Mouse (Mus musculus) lung, postnatal 10 days (tissue): ENCODE results near the gene Iqcc.

Experiments used
- DNase-seq: peaks from one replicate; pipeline ENCODE4 v3.0.0; 2021

The Iqcc gene

DNA sequence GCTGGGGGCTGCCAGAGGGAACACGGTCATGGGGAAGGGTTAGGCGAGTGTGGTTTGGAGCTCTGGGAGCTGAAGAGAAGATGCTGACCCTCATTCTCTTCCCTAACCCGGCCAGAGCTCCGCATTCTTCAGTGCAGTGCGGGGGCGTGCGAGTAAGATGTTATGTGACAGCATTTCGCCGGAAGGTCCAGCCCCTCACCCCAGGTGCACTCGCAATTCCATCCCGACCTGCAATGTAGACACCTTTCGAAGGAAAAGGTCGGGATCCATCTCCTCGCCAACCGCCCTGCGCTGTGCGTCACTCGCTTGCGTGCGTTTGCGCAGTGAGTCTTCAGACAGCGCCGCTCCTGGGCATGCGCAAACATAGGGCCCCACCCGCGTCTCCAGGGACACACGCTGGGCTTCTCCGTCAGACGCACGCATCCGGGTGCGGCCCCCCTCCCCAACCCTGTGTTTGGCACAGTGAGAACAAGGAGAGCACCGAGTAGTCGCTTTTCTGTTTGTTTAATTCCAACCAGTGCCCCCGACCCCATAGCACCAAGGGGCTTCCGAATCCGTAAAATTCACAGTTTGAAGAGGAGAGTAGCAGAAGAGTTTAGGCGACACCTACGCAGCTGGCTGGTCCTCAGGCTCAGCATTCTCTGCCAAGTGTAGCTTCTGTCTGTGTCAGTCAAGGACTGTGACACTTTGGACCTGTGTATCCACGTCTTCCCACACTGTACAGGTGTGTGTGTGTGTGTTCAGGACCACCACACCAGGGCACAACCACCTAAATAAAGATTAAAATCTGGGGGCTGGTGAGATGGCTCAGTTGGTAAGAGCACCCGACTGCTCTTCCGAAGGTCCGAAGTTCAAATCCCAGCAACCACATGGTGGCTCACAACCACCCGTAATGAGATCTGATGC is at the start of gene Iqcc:
Gene Iqcc, minus strand, starts transcription at position 314 of the 906 bp plus-strand sequence.
- DNase-seq: peak; percentile 98

DNA sequence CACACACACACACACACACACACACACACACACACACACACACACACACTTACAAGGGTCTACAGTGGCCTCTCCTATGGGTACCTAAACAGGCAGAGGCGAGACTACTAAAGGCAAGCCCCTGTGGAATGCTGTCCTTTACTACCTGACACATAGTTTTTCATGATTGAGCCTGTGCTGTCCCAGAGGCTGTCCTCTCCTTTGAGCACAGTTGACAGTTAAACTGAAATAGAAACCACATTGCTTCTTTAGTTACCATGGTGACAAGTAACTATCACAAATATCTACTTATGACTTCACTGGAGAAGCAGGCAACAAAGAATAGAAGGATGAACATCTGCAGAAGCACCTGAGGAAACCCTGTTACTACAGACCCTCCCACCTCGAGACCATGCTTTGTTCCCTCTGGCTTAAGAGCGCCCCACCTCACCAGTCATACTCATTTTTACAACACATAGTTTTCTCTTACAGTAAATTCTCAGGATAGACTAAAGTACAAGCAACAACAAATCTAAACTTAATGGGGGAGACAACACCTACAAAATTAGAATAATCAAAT is 43.4 kb upstream of the Iqcc start:
- DNase-seq: no peak

- DNase-seq: no peak
These were observed 42.7 kb upstream of the Iqcc start for GRCm38 (mm10) chr4:129661584-129661983.

- DNase-seq: no peak
These were observed 35.9 kb upstream of the Iqcc start for GRCm38 (mm10) chr4:129654770-129655169.

DNA sequence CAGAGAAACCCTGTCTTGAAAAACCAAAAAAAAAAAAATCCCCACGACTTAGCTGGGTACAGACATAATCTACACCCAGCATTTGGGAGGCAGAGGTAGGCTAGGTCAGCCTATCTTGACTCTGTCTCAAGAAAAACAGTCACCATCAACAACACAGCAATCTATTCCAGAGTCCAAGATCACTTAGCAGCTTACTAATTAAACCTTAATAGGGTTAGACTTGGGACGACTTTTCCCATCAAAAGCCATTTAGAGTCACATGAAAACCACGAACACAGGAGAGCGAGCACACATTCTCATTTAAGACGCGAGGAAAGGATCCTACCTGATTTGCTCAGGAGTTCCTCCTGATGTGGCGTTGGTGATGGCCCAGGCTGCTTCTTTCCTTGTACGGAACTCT is 31.5 kb upstream of the Iqcc start:
- DNase-seq: no peak

DNA sequence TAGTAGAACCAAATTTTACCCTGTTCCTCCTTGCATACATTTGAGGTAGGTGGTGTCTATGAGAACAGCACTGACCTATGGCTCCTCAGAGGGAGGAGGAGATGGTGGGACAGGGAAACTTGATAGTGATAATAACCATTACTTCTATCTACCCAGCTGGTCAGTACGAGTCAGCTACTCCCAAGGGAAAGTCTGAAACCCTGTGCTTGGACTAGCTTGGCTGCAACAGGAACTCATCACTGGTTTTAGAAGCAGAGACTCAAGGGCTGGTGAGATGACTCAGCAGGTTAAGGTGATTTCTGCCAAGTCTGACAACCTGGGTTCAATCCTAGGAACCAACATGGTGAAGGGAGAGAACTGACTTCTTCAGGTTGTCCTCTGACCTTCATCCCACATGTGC is 29.8 kb upstream of the Iqcc start:
- no peak for DNase-seq

- DNase-seq: no peak
These were observed 26.3 kb upstream of the Iqcc start for GRCm38 (mm10) chr4:129645204-129645603.

DNA sequence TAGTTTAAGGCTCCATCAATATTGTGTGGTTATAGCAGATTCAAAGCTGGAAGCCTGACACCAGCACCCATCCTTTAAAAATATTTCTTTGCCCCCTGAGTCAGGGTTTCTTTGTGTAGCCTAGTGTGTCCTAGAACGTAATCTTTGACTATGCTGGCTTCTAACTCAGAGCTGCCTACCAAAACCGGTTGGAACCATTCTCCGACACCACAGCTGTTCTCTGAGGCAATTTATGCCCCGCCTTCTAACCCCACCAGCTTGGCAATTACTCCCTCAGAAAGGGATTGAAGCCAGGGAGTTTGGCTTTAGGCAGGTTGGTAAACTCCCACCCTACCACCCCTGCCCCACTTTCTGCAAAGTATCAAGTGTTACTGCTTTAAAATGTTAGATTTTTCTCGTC is 22.9 kb upstream of the Iqcc start:
- DNase-seq: peak; percentile 60

GRCm38 (mm10) chr4:129640638-129641467 is 22.0 kb upstream of the Iqcc start, which contains the start of gene Txlna:
TSS of gene Txlna (minus strand) at chr4:129641065.
- DNase-seq: peak; percentile 99

GRCm38 (mm10) chr4:129640101-129640637 is 21.3 kb upstream of the Iqcc start:
- DNase-seq: peak; percentile 73

- DNase-seq: no peak
These were observed 20.3 kb upstream of the Iqcc start for GRCm38 (mm10) chr4:129639221-129639620.

DNA sequence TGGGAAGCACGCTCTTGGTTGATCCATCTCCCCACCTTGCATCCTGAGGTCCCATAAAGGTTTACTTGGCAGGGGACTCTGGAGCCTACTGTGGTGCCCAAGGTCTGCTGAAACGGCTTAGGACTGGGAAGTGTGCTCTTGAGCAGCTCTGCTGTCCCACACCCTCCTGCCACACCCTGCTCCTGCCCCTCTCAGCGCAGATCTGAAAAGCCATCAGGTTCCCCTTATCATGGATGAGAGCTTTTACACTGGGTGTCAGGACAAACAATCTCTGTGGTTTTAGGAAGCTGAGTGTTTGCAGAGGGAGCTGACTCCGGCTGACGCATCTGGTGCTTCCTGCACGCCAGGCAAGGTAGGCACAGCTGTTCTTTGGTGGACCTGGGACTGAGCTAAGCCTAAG is 15.0 kb upstream of the Iqcc start:
- no peak for DNase-seq

DNA sequence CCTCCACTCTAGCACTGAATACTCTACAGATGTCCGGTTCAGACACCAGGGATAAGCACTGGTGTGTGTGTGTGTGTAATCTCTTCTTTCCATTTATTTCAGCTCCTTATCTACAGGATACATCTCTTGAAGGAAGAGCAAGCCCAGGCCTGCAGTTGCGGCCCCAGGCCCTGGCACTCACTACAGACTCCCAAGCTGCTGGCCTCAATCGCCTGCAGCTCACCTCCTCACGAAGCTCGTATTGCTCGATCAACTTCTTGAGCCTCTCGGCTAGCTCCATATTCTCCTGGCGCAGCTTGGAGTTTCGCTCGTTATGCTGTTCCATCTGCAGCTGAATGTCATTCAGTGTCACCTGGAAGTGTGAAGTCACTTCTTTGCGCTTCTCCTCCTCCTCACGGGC is 13.0 kb upstream of the Iqcc start:
- no peak for DNase-seq

- DNase-seq: peak; percentile 70
These were observed 12.0 kb upstream of the Iqcc start for GRCm38 (mm10) chr4:129630944-129631343.

DNA sequence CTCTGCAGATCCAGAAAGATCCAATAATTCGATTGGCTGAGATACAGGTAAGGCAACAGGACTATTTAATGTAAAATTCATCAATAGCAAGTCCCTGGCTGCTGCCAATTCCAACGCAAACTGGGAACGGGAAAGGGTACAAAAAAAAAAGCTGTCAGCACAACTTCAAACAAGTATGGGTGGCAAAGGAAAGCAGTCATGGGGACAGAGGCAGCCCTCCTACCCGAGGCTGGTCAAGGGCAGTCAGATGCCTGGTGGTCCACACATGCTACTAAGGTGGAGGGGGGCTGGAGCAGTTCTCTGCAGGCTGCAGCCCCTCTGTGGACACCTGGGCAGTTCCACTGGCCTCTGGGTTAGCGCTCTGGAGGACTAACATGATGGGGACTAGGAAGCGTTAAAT is 7.1 kb upstream of the Iqcc start:
- no peak for DNase-seq

DNA sequence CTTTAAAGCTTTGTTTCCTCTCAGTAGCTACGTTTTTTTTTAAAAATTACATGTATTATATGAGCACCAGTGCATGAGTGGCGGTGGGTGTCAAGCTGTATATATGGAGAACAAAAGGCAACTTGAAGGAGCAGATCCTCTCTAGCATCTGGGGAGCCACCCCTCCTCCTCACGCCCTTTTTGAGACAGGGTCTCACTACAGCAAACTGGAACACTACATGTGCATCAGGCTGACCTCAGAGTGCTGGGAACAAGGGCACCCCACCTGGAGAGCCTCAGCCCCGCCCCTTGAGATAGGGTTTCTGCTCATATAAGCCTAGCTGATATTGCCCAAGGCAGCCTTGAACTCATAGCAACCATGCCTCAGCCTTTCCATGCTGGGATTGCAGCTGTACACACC is 6.6 kb upstream of the Iqcc start:
- no peak for DNase-seq

- DNase-seq: peak; percentile 66
These were observed 6.1 kb upstream of the Iqcc start for GRCm38 (mm10) chr4:129625029-129625370.

- peak; percentile 94 for DNase-seq
These were observed 5.6 kb upstream of the Iqcc start for GRCm38 (mm10) chr4:129624281-129625028.

DNA sequence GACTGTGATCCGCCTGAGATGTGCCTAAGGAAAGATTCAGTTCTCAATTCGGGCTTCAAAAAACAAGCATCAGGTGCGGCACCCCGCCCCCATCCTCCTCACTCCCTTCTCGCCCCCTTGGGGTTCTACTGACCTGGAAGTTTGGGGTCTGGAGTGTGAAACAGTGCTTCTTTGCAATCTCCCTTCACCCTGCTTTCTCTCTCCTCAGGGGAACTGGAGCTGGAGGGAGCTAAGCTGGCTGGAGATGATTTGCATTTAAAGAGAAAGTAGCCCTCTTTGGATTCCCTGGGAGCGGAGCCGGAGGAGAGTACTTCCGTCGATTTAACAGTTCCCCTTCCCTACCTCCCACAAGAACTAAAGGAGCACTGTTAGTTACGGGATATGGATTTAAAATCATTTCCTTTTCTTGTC is 4.8 kb upstream of the Iqcc start, which contains the start of gene Ccdc28b:
Gene Ccdc28b, minus strand, starts transcription at position 267 of the 411 bp plus-strand sequence.
- peak; percentile 62 for DNase-seq

GRCm38 (mm10) chr4:129622803-129623535 is 4.1 kb upstream of the Iqcc start:
- DNase-seq: no peak

DNA sequence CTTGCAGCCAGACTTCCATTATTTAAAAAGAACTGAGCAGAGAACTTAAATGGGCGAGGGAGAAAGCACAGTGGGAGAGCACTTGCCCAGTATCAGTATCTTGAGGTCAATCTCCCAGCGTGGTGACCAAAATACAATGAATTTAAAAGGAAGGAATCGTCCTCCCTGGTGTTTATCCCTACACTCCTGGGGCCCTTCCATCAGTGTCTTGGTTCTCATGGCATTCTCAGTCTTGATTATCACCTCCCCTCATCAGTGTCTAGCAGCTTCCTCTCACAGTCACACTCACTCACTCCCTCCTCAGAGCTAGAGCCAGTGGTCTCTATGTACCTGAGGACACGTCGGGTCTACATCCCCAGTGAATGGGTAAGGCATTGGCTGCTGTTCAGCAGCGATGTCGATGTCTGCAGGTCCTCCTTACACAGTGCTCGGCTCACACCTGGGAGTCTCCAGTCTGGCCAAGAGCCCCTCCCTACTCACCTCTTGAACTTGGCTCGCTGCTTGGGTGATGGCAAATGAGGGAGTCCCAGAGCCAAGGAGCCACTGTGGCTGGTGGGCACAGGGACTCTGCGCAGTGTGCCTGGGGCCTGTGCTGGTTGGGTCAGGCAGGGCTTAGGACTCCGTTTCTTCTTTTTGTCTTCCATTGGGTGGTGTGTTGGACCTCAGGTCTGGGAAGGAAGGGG is 3.4 kb upstream of the Iqcc start:
- DNase-seq: no peak
